Mouse (Mus musculus) kidney, embryonic 14.5 days (tissue): ENCODE measurements at regions not wholly inside any gene's neighbourhood (a gene's known extent, or its start where the extent isn't known, plus 50 kb on each side); places are given as distances from the start of the nearest gene placed in this dataset.
A peak's percentile ranks its signal among the peaks of the same experiment; 100 is the strongest.

Experiments
- ATAC-seq: fragments of 200-750 bp; cut with Nextera tagmentation; 2 replicates; pipeline ENCODE4 v1.8.0; 2017; ENCODE audit warnings: moderate number of reproducible peaks, mild to moderate bottlenecking, moderate TSS enrichment, moderate library complexity; ENCODE audit not compliant: low FRiP score, low TSS enrichment
- H3K27ac ChIP-seq: fragments of 300-500 bp; sonication (generic); 2 replicates; pipeline ENCODE4 v1.5.1; 2014; ENCODE audit warnings: low read depth, mild to moderate bottlenecking, low read length, moderate library complexity, mixed read lengths
- H3K27me3 ChIP-seq: fragments of 300-500 bp; sonication (generic); 2 replicates; pipeline ENCODE4 v1.6.1; 2014; ENCODE audit warnings: mild to moderate bottlenecking, low read length; ENCODE audit not compliant: control insufficient read depth, insufficient read depth
- H3K36me3 ChIP-seq: fragments of 300-500 bp; sonication (generic); 2 replicates; pipeline ENCODE4 v1.6.1; 2014; ENCODE audit warnings: low read length, mixed read lengths; ENCODE audit not compliant: control insufficient read depth, insufficient read depth
- H3K4me1 ChIP-seq: fragments of 300-500 bp; sonication (generic); 2 replicates; pipeline ENCODE4 v1.6.1; 2014; ENCODE audit warnings: low read length, mixed read lengths; ENCODE audit not compliant: control insufficient read depth, insufficient read depth
- H3K4me2 ChIP-seq: fragments of 300-500 bp; sonication (generic); replicated peaks from 2 replicates; pipeline ENCODE4 v1.6.1; 2014; ENCODE audit warnings: low read depth, mild to moderate bottlenecking, low read length
- H3K4me3 ChIP-seq: fragments of 300-500 bp; sonication (generic); 2 replicates; pipeline ENCODE4 v1.5.1; 2014; ENCODE audit warnings: mild to moderate bottlenecking, low read length
- H3K9ac ChIP-seq: fragments of 300-500 bp; sonication (generic); 2 replicates; pipeline ENCODE4 v1.6.1; 2014; ENCODE audit warnings: low read depth, mild to moderate bottlenecking, low read length, moderate library complexity
- H3K9me3 ChIP-seq: fragments of 300-500 bp; sonication (generic); 2 replicates; pipeline ENCODE4 v1.6.1; 2016; ENCODE audit warnings: low read length; ENCODE audit not compliant: control insufficient read depth
- WGBS: fragments of 180-500 bp; shearing (Covaris S2); extraction: QIAGEN DNeasy Blood & Tissue Kit; methylation state at CpG from one replicate; pipeline ENCODE4 v1.1.7; 2014; 5-methylcytosine and 5-hydroxymethylcytosine counted together

DNA sequence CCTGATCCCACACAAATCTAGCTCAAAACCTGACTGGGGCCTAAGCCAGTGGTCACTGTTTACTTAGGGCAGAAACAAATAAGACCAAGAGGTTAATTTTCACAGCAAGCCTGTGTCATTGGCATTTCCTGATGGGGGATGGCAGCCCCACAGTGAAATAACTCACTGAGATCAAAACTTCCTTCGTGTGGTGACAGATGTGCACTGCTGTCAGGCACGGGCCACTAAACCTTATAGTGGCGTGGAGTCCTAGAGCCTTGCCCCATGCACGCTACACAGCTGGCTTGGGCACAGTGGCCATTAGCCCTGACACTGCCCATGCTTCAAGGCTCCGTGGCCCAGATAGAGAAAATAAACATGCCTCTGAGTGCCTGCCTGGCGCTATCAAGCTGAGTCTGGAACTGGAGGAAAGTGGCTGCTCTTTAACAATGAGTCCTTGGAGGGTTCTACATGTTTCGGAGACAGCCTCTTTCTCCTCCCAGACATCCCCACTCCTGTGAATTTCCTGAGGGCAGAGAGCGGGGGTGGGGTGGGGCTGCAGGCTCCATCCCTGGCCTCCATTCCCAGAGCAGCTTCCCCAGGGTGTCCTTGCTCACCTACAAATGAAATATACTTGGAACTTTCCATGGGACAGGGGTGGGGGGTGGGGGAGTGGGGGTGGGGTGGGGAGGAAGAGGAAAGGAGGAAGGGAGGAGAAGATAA lies 52.9 kb upstream of the Lrpap1 start:
- no peak overlapping the region for H3K4me2 ChIP-seq
- H3K9ac ChIP-seq, result no peak overlapping the region
- ATAC-seq, result peak; percentile 53; the same call in 1 of the 2 replicates
- no peaks in the 10 kb centered on the region for H3K9me3 ChIP-seq
- H3K36me3 ChIP-seq, result no peaks in the 10 kb centered on the region
- no peak overlapping the region for H3K4me3 ChIP-seq
- WGBS, result 18% methylated on average over 8 of the region's 8 CpGs
- H3K27me3 ChIP-seq, result no peaks in the 10 kb centered on the region
- H3K4me1 ChIP-seq, result peaks cover 14% of the 10 kb centered on the region
- H3K27ac ChIP-seq, result no peak overlapping the region

DNA sequence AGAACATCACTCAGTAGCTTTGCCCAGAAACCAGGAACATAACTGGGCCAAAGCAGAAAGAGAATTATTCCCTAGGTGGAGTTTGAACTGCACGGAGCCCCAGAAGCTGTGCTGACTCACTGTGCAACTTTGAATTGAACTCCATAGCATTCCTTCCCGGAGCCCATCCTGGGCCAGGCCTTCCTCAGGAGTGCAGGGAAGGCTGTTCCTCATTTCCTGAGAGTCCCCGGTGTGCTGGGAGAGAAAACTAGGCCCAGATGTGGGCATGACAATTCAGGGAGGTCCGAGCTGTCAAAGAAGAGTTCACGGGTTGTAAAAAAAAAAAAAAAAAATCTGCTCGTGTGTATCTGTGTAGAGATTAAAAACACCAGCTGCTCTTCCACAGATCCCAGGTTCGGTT lies 50.8 kb upstream of the Lrpap1 start:
- H3K4me3 ChIP-seq, result no peak overlapping the region
- 62% methylated on average over 7 of the region's 7 CpGs for WGBS
- no peak overlapping the region for H3K9ac ChIP-seq
- ATAC-seq, result no peak
- H3K36me3 ChIP-seq, result no peaks in the 10 kb centered on the region
- H3K27ac ChIP-seq, result no peak overlapping the region
- H3K27me3 ChIP-seq, result no peaks in the 10 kb centered on the region
- H3K4me1 ChIP-seq, result peaks cover 14% of the 10 kb centered on the region
- no peaks in the 10 kb centered on the region for H3K9me3 ChIP-seq
- no peak overlapping the region for H3K4me2 ChIP-seq

GRCm38 (mm10) chr5:35155717-35156116 lies 50.2 kb upstream of the Lrpap1 start:
- Histone ChIP-seq H3K27me3 (no peaks in the 10 kb centered on the region), H3K27ac (no peak overlapping the region), H3K4me2 (no peak overlapping the region), H3K9ac (no peak overlapping the region), H3K36me3 (no peaks in the 10 kb centered on the region), H3K4me3 (no peak overlapping the region), H3K9me3 (no peaks in the 10 kb centered on the region), H3K4me1 (peaks cover 14% of the 10 kb centered on the region)
- no peak for ATAC-seq
- 87% methylated on average over 3 of the region's 3 CpGs for WGBS
